Mouse (Mus musculus) mouse embryonic stem cell (cell line): Measurements from ENCODE around the gene Heatr5b.

ENCODE experiments used
- in situ Hi-C, 2 experiments: fragments of 300-500 bp; cut with MboI; formaldehyde crosslinking; loops; 1 replicate in 1 of 2; 3 replicates in 1 of 2; pipeline ENCODE4 v1.14.3; 2019 to 2020; ENCODE audit warnings: low sequenced_read_pairs in 2 of 2, low pct_unique_long_range_greater_than_20kb in 1 of 2, mixed read lengths in 1 of 2; ENCODE audit not compliant: unreplicated experiment in 1 of 2

The Heatr5b gene

DNA sequence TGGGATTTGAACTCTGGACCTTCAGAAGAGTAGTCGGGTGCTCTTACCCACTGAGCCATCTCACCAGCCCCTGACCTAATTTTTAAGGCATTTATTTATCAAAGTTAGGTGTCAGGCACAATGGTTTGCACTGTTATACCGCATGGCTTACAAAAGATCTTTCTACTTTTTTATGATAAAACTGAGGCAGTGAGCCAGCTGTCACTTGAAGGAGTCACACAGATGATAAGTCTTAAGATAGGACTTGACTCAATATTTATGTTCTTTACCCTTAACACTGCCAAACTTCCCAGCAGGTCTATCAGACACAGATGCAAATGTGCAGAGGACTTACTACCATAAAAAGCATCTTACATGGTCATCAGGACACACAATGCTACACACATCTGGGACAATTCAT, 62.8 kb downstream of the Heatr5b start:
- in situ Hi-C loops: no loop called here

DNA sequence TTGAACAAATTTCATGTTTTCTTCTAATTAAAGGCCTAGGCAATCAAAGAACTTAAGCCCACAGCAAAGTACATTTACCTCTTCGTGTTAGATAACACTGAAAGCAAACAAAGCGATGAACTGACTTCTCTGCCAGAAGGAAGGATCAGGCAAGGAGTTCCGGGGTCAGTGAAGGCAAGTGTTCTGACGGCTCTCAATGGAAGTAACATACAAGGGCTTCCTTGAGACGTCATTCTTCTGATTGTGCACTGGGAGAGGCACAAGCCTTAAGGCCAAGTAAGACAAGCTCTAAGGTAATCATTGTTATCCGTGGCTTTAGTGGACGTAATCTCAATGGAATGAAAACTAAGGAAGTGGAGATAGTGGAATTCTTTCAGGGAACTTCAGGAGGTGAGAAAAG, 64.2 kb downstream of the Heatr5b start:
- in situ Hi-C loops: no loop called here

DNA sequence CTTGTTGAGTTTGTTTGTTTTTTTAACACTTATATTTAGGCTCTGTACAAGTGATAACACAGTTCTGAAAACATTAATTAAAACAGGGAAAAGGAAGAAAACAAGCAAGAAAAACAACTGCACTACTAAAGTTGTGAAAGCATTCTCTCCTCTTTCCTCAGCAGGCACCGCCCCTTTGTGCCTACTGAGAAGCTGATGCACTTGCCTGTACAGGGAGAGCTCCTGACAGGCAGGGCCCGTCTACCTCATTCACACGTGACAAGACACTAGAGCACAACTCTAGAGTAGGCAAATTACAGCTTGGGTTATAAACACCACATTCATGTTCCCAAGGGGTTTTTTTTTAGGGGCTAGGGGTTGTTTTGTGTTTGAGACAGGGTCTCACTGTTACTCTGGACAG, 65.8 kb downstream of the Heatr5b start:
- in situ Hi-C loops: no loop called here

DNA sequence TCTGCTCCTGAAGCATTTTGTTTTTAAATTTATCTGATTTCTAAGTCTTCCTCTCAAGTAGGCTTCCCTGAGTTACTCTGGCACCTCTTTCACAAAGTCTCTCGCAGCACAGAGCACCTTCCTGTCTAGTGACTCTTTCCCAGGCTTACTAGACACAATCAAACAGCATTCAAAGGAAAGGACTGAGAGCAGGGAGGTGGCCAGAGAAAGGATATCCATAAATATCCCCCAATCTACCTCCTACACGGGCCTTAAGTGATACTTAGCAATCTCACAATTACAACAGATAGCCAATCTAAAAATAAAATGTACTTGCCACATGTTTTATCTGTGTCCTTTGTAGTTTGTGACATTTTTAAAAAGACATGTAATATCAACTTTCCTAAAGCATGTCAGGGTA, 66.2 kb downstream of the Heatr5b start:
- in situ Hi-C loops: no loop called here

DNA sequence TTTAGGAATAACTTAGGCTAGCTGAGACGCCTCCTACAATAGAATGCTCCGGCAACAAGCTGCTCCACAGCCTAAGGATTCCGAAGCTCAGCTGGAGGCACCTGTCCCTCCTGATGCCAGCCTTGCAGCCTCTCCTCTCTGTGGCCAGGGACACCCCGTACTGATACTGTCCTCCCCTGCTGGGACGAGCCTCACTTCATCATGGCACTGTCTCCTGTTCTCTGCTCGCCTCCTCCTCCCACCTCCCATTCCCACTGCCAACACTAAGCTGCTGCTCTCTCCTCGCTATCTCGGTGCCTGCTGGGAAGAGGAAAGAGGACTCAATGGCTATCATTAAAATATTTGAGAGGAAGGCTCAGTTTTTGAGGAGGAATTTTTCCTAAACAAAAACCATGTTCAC, 67.6 kb downstream of the Heatr5b start:
- in situ Hi-C loops: no loop called here

DNA sequence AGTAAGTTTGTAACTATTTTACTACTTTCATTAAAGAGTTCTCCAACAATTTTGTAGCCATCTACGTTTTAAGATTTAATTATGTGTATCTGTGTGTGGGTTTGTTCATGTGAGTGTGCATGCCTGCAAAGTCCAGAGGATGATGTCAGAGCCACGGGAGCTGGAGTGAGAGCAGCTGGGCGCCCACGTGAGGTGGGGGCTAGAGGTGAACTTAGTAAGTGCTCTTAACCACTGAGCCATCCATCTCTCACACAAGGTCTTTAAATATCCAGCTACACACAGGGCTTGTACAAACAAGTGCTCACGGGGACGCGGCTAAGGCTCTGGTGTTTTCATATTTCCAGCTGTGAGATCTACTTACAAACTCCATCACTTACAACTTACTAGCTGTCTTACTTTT, 69.1 kb downstream of the Heatr5b start:
- in situ Hi-C loops: no loop called here

DNA sequence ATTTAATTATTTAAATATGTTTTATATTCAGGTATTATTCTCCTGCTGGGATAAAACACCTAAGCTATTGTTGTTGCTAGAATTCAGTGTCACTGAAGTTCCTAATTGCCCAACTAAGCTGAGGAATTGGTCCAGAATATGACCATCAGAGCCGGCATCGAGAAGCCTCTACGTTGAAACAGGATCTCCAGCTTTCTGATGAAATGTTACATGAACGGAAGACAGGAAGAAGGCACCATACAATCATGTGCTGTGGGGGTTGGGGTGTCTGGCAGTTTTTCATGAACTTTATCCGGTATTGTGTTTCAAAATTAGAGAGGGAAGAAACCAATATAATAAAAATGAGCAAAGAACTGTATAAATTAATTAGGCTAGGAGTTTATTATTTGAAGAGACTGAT, 71.9 kb downstream of the Heatr5b start:
- in situ Hi-C loops: no loop called here

DNA sequence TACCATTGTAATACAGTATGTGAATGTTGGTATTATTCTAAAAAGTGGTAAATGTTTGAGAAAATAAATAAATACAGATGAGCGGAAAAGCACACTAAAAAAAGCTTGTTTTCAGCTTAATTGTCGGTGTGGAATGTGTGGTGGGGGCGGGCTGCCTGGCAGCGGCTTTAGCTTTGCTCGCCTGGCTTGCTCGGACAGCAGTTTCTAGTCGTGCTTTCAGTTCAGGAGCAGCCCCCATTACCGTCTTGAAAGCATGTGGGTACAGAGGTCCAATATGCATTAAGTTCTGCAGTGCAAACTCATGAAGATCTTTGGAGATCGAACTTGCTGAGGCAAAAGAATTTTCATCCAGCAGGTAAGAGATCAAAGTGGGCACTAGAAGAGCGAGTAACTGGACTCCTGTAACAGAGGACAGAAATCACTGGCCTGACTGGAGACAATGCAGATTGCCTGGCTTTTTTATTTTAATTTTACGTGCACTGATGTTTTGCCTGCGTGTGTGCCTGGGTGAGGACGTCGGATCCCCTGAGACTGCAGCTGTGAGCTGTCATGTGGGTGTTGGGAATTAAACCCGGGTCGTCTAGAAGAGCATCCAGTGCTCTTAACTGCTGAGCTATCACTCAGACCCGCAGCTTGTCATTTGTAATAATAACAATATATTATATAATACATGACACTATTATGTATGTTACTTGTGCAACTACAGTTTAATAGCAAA, 82.1 kb downstream of the Heatr5b start:
- in situ Hi-C loops: no loop called here

DNA sequence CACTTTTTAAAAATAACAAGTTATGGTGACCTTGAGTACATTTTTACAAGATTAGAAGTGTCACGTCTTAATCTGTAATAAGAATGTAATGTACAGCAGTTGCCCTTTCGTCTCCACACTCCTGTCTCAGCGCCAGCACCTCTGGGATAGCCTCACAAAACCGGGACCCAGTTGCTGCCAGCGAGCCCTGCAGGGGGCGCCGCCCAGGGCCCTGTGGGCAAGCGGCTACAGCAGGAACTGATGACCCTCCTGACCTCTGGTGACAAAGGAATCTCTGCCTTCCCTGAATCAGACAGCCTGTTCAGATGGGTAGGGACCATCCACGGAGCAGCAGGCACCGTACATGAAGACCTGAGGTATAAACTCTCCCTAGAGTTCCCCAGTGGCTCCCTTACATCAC, 83.1 kb downstream of the Heatr5b start:
- in situ Hi-C loops: no loop called here

DNA sequence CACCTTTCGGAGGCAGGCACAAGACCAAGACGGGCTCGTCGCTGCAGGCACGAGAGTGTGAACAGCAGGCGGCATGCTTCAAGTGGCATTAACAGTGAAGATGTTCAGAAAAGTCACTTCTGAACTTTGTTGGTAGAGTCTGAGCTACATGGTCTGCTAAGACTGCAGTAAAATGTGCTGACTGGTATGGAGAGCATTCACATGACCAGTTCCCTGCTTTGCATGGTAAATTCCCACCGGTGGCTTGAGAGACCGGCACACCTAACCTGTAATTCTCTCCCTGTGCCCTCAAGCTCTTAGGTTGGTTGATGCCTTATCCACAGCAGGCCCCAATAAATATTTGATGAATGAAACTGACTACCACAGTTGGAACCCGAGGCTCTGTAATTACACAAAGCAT, 86.7 kb downstream of the Heatr5b start:
- in situ Hi-C loops: loop anchor here in 1 of 2 experiments (10.0 kb wide), 1 partner anchor 144 kb away; no protein-coding TSS in a partner anchor

DNA sequence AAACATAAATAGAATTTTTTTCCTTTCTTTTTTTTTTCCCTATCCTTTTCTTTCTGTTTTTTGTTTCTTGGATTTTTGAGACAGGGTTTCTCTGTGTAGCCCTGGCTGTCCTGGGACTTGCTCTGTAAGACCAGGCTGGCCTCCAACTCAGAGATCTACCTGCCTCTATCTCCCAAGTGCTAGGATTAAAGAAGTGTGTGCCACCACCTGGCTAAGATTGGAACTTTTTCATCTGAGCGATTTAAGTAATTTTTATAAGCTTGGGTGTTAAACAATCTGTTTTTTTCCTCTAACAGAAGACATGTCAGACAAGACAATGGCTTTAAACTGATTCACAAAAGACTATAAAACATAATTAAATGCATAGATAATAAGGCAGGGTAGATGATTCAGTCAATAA, 96.7 kb downstream of the Heatr5b start:
- in situ Hi-C loops: no loop called here

DNA sequence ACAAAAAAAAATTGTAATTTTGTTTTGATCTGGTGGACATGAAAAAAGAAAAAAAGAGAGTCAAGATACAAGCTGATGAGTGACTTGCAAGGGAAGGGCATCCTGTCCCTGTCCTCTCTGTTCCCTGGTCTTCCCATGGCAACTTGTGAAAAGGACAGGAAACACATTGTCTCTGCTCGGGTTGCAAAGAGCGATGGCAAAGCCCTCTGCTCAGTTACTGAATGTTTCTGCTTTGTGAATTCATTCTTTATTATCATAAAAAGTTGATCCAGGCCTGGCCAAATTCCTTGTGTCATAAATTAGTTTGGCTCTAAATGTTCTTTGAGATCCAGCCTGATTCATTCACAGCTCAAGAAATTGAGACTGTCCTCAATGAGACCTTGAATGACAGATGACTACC, 97.4 kb downstream of the Heatr5b start:
- in situ Hi-C loops: no loop called here

DNA sequence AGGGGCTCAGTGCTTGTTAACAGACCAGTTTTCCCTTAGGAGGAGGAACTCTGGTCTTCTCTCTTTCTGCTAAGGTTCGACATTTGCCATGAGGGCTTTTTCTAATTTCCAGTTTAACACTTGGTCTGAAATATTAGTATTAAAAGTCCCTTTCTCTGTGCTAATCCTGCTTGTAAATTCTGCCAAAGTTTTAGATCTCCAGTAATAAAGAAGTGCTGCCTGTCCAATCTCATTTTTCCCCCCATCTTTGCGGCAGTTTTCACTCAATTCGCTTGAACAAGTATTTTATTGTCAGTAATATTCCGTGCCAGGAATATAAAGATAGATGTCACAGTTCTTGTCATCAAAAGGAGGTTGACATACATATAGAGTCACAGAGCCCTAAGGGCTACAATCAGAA, 98.1 kb downstream of the Heatr5b start, which contains the start of gene Strn:
Gene Strn, minus strand, starts transcription at position 101 of the 400 bp plus-strand sequence.
- in situ Hi-C loops: no loop called here

DNA sequence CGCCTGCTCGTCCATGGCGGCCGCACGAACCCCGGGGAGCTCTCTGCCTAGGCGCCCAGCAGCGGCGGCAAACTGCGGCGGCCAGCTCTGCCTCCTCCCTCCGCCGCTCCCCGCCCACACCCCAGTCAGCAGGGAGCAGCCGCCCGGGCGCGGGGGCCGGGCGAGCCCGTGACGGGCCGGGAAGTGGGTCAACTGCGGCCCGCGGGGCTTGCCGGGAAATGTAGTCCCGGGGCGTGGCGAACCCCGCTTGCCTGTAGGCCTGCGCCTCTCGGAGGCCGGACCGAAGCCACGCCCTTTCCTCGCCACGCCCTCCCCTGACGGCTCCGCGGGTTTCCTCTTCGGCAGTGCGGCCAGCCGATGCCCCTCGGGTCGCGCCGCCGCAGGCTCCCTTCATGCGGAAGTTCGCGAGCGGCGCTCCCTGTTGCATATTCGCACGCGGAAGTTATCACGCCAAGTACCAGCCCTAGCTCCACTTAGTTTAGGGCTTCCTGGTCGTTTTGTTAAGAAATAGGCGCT, 98.6 kb downstream of the Heatr5b start:
- in situ Hi-C loops: no loop called here

DNA sequence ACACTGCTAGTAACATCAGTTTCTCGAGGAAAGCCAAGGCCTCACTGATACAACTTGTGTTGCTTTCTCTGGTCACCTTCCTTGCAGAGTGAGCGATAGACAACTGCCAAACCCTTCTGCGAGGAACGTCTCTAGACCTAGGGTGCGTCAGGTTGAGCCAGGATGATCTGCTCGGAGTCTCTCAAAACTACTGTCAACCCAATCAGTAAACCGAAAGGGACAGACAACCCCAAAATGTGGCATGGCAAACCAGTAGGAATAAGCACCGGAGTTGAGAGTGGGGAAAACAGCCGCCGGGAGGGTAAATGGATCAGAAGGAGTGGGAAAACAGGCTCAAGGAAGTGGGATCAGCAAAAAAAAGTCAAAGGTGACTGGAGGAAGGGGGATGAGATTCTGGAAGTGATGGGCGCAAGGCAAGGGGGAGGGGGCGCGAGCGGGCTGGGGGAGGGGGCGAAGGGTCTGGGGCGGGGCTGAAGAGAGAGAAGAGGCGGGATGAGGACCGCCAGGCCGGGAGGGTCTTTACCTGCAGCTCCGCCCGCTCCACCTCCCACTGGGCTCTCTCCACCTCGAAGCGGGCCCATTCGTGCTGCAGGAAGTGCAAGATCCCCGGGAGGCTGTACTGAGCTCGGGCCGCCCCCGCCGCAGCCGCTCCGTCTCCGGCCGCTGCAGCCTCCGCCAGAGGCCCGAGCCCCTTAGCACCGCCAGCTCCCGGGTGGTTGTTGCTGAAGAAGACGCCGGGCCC, 99.3 kb downstream of the Heatr5b start:
- in situ Hi-C loops: no loop called here

DNA sequence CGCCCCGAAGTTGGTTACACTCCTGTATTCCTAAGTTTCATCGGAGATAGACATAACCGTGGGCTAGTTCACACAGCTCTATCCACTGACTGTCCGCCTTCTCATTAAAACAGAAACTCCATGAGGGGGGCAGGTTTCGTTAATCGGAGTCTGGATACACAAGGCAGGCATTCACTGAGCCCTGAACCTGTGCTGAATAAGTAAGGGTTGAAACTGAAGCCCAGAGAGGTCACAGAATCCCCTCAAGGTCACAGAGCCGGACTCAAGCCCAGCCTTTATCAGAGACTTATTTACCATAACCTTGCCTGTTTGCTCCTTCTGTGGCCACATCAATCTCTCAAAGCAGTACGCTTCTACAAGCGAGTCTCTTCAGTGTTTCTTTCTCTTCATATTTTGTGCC, 100.4 kb downstream of the Heatr5b start:
- in situ Hi-C loops: no loop called here

DNA sequence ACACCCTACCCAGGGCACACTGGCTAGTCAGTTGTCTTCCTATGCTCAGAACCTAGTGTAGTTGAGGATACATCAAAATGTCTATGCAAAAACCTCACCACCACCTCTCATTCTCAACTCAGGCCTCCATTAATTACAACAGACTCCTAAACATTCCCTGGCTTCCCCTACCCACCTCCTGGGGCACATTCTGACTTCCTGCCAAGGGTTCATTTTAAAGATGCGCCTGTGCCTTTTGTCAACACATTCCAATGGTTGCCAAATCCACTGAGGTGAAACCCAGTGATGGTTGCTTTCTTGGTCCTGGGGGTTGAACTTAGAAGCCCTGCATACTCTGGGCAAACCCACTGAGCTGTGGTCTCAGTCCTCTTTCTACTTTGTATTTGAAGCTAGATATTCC, 103.1 kb downstream of the Heatr5b start:
- in situ Hi-C loops: no loop called here

DNA sequence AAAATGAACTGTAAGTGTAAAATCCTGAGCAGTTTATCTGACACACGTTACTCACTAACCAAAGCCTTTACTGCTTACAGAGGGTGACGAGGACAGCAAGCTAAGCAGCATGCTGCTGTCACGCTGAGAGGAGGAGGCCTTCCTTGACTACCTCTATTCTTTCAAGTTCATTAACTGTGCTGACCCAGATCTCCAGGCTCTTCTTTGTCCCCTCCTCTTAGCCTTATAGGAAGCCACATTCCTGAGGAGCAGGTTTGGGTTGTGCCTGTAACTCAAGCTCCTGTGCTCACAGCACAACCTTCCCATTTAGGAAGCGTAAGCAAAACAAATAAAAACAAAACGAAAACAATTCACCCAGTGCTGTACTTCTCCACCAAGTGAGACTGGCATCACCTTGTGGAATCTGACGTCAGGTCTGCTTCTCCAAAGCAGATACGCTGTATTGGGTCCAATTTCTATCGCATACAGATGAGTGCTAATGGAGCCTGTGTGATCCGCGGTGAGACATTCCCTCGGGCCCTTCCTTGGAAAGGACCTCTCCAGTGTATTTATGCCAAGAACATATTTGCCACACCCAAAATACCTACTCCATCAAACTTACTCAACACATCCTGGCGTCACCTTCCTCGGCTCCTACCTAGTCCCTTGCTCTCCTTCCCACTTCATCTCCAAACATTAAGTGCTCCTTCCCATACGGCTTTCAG, 108.3 kb downstream of the Heatr5b start:
- in situ Hi-C loops: no loop called here

DNA sequence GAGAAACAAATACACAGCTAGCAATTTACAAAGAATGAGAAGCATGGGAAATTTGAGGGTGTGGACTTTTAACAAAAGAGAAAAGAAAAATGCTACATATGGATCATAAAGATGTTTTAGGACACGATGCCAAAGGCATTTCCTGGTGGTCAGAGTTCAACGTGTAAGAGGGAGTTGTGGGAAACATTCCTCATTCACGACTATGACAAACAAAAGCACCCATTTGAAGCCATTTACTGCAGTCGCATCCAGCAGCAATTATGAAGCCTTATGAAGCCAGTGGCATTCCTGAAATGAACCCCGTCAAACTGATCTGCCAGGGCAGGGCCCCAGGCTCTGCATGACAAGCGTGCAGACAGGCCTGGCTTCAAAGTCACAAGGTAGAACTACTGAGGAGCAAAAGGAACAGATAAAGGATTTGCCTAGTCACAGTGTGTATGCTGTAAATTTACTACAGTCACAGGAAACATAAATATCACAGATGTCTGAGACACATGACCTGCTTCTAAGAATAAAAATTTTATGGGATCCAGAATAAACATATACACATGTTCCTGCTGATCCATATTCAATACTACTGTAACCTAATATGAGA, 110.6 kb downstream of the Heatr5b start:
- in situ Hi-C loops: no loop called here
